Mouse (Mus musculus) liver, embryonic 16.5 days (tissue): ENCODE measurements around the gene Clcn2. TPM values are rescaled to one million over a fixed set of nuclear protein-coding genes. Genes with fewer than 3 reads are reported as not detected.

Source experiments
- ATAC-seq: fragments of 200-750 bp; cut with Nextera tagmentation; 2 replicates; pipeline ENCODE4 v1.8.0; 2017; ENCODE audit warnings: low read depth, mild to moderate bottlenecking, moderate number of reproducible peaks, moderate library complexity
- H3K27ac ChIP-seq: fragments of 300-500 bp; sonication (generic); 2 replicates; pipeline ENCODE4 v1.5.1; 2014; ENCODE audit warnings: mild to moderate bottlenecking, low read length
- H3K27me3 ChIP-seq: fragments of 300-500 bp; sonication (generic); 2 replicates; pipeline ENCODE4 v1.6.1; 2014; ENCODE audit warnings: low read depth, low read length, mixed read lengths; ENCODE audit not compliant: control insufficient read depth, insufficient read depth
- H3K36me3 ChIP-seq: fragments of 300-500 bp; sonication (generic); 2 replicates; pipeline ENCODE4 v1.6.1; 2014; ENCODE audit warnings: mild to moderate bottlenecking; ENCODE audit not compliant: control insufficient read depth, insufficient read depth
- H3K4me1 ChIP-seq: fragments of 300-500 bp; sonication (generic); 2 replicates; pipeline ENCODE4 v1.6.1; 2014; ENCODE audit warnings: low read depth, low read length, mixed read lengths; ENCODE audit not compliant: control insufficient read depth
- H3K4me2 ChIP-seq: fragments of 300-500 bp; sonication (generic); 2 replicates; pipeline ENCODE4 v1.6.1; 2014; ENCODE audit warnings: low read depth, low read length, mixed read lengths
- H3K4me3 ChIP-seq: fragments of 300-500 bp; sonication (generic); 2 replicates; pipeline ENCODE4 v1.5.1; 2014; ENCODE audit warnings: low read depth, mild to moderate bottlenecking, low read length
- H3K9ac ChIP-seq: fragments of 300-500 bp; sonication (generic); 2 replicates; pipeline ENCODE4 v1.6.1; 2014; ENCODE audit warnings: low read depth, low read length
- H3K9me3 ChIP-seq: fragments of 300-500 bp; sonication (generic); replicated peaks from 2 replicates; pipeline ENCODE4 v1.6.1; 2016; ENCODE audit warnings: low read length; ENCODE audit not compliant: control insufficient read depth
- WGBS: fragments of 180-500 bp; shearing (Covaris S2); extraction: QIAGEN DNeasy Blood & Tissue Kit; methylation state at CpG from one replicate; pipeline ENCODE4 v1.1.7; 2014; ENCODE audit not compliant: insufficient replicate concordance; 5-methylcytosine and 5-hydroxymethylcytosine counted together
- polyA plus RNA-seq: library from polyadenylated mRNA; unstranded; fragments of >200 nt; fragmentation: Nextera tagmentation; extraction: Ambion mirVana; gene quantifications from 2 replicates; pipeline ENCODE4 v1.2.1, GENCODE M21; 2015

Gene Clcn2
- polyA plus RNA-seq, 1 experiment from 2014 or later, result 11.5 TPM

DNA sequence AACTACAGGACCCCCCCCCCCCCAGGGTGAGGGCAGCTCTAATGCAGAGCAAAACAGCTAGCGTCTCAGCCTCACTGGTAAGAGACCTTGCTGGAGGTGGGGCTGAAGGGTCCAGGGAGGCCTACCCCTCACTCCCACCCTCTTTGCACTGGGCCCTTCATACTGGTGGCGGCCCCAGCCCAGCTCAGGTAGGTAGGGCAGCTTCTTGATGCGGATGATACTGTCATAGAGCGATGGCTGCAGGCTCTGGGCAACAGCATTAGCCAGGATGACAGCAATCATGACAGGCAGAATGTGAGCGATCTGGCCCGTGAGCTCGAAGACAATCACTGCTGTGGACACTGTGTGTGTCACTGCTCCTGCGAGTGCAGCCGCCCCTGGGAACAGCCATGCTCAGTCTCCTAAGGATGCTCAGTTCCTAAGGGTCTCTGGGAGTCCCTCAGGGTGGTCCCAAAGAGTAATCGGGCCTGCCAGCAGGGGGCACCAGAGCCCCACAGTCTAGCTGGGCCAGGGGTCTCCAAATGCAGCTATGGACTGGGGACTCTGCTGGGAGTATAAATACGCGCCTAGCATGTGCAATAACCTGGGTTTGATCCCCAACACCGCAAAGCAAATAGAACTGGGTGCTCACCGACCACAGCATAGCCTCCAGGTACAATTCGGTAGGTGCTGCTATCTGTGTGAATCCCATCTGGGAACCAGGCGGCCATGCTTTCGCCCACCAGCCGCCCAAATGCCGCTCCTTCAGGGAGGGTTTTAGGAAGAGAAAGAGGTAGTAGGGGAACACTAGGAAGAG, 8.4 kb downstream of the Clcn2 start:
- Histone ChIP-seq H3K4me2 (no peak overlapping the region), H3K4me1 (peaks cover 67% of the 10 kb centered on the region), H3K9me3 (no peaks in the 10 kb centered on the region), H3K27me3 (no peaks in the 10 kb centered on the region), H3K4me3 (no peak overlapping the region), H3K36me3 (peaks cover 17% of the 10 kb centered on the region), H3K27ac (no peak overlapping the region), H3K9ac (no peak overlapping the region)
- WGBS, result 76% methylated on average over 19 of the region's 19 CpGs
- no peak for ATAC-seq

GRCm38 (mm10) chr16:20708220-20708938, 9.2 kb downstream of the Clcn2 start:
- Histone ChIP-seq H3K4me1 (peaks cover 66% of the 10 kb centered on the region), H3K27me3 (no peaks in the 10 kb centered on the region)
- no peak for ATAC-seq

DNA sequence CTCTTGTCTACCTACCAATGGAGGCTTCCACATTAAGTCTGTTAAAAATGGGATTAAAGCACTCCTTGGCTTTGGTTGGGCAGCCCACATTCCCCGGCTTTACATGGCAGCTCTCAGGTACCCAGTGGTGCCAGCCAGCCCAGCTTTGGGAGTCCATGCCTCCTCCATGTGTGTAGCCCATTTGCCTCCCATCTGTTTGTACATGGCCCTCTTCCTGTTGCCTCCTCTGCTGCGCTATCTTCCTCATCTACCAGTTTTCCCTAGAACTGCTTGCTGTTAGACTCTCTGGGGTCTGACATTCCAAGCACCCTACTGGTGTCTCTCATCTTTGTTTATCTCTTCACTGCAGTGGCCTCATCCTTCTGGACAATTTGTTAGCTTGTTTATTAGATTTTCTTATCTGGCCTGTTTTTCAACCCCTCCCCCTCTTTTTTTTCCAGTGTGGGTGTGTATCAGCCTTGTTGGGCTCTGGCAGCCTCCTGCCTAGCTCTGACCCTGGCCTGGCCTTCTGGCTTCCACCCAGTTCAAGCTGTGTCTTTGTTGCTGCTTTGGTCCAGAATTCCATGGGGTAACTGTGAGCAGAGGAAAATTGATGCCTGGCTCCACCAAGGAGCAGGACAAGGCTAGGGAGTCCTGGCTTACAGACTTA, 11.0 kb downstream of the Clcn2 start:
- Histone ChIP-seq H3K27ac (peak overlapping the region; percentile 91), H3K36me3 (peaks cover 9% of the 10 kb centered on the region), H3K4me3 (no peak overlapping the region), H3K4me1 (peaks cover 67% of the 10 kb centered on the region), H3K9ac (peak overlapping the region; percentile 19; the same call in 1 of the 2 replicates), H3K4me2 (no peak overlapping the region; the same call in 1 of the 2 replicates), H3K27me3 (no peaks in the 10 kb centered on the region), H3K9me3 (no peaks in the 10 kb centered on the region)
- 74% methylated on average over 2 of the region's 2 CpGs for WGBS
- ATAC-seq, result peak; percentile 15

More at GRCm38 (mm10) chr16:20708220-20708938, 9.2 kb downstream of the Clcn2 start:
- Histone ChIP-seq H3K9ac (no peak overlapping the region), H3K27ac (no peak overlapping the region), H3K4me3 (no peak overlapping the region), H3K4me2 (no peak overlapping the region), H3K9me3 (no peaks in the 10 kb centered on the region), H3K36me3 (peaks cover 17% of the 10 kb centered on the region)
- WGBS, result 91% methylated on average over 21 of the region's 21 CpGs

GRCm38 (mm10) chr16:20705786-20706185, 11.8 kb downstream of the Clcn2 start:
- Histone ChIP-seq H3K27ac (peak overlapping the region; percentile 91), H3K27me3 (no peaks in the 10 kb centered on the region), H3K4me1 (peaks cover 64% of the 10 kb centered on the region), H3K9ac (no peak overlapping the region), H3K36me3 (peaks cover 5% of the 10 kb centered on the region), H3K4me3 (no peak overlapping the region), H3K4me2 (no peak overlapping the region), H3K9me3 (no peaks in the 10 kb centered on the region)
- ATAC-seq, result no peak
- 49% methylated on average over 3 of the region's 3 CpGs for WGBS

DNA sequence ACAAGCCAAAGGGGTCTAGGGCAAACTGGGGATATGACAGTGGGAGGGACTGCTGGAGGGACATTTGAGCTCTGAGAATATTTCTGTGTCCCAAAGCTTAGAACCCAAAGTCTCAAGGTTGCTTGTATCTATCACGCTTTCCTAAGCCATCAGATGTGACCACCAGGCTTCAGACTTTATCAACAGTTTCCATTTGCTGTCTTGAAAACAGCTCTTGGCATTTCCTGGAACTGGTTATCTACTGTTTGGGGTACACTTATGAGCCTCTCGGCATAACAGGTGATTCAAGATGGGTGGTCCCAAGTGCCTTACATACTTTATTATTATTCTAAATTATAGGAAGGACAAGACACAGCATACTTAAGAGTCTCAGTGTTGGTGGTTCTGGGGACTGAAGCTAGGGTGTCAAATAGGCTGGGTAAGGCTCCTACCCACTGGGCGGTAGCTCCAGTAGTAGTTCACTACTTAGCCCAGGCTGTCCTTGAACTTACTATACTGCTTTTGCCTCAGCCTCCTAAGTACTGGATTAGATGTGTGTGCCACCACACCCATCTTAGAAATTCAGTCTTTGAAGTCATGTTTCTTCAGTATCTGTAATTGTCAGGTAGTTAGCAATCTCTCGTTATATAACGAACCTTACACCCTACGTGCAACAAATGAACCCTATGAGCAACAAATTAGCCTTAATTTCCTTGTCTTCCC, 13.7 kb downstream of the Clcn2 start:
- ATAC-seq, result peak; percentile 77
- no peaks in the 10 kb centered on the region for H3K9me3 ChIP-seq
- H3K4me1 ChIP-seq, result peaks cover 64% of the 10 kb centered on the region
- WGBS, result 37% methylated on average over 6 of the region's 6 CpGs
- peak overlapping the region; percentile 91 for H3K27ac ChIP-seq
- peak overlapping the region; percentile 40 for H3K9ac ChIP-seq
- no peaks in the 10 kb centered on the region for H3K27me3 ChIP-seq
- peak overlapping the region; percentile 28 for H3K4me2 ChIP-seq
- no peak overlapping the region for H3K4me3 ChIP-seq
- peaks cover 3% of the 10 kb centered on the region; the same call in 1 of the 2 replicates for H3K36me3 ChIP-seq

- Histone ChIP-seq H3K4me1 (peaks cover 64% of the 10 kb centered on the region), H3K4me2 (peak overlapping the region; percentile 28), H3K27me3 (no peaks in the 10 kb centered on the region; the same call in 1 of the 2 replicates), H3K27ac (peak overlapping the region; percentile 91), H3K9ac (peak overlapping the region; percentile 17), H3K9me3 (no peaks in the 10 kb centered on the region), H3K4me3 (peak overlapping the region; percentile 4; the same call in 1 of the 2 replicates), H3K36me3 (peaks cover 2% of the 10 kb centered on the region; the same call in 1 of the 2 replicates)
- ATAC-seq, result no peak
- WGBS, result 77% methylated on average over 10 of the region's 10 CpGs
These were observed 14.5 kb downstream of the Clcn2 start for GRCm38 (mm10) chr16:20703071-20703470.

DNA sequence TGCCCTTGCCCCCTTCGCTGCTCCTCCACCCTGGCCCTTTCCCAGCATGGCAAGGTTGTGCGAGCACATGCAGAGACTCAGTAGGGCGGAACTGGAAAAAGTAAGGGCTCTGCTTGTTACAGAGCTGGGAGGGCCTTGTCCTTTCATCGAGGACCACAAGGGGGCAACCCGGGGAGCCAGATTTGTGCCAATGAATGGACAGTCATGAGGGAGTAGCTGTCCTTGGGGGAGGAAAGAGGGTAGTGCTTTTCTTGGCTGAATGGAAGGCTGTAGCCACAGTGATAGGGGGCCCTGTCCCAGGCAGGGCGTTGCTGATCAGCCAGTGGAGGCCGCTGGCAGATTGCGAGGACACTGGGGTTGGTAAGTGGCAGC, 15.0 kb downstream of the Clcn2 start:
- Histone ChIP-seq H3K4me2 (peak overlapping the region; percentile 28), H3K9ac (peak overlapping the region; percentile 41; the same call in 1 of the 2 replicates), H3K4me1 (peaks cover 60% of the 10 kb centered on the region), H3K27ac (peak overlapping the region; percentile 91), H3K27me3 (peaks cover under 1% of the 10 kb centered on the region; the same call in 1 of the 2 replicates), H3K36me3 (no peaks in the 10 kb centered on the region; the same call in 1 of the 2 replicates), H3K4me3 (no peak overlapping the region), H3K9me3 (no peaks in the 10 kb centered on the region)
- peak; percentile 77 for ATAC-seq
- WGBS, result 7% methylated on average over 8 of the region's 8 CpGs

DNA sequence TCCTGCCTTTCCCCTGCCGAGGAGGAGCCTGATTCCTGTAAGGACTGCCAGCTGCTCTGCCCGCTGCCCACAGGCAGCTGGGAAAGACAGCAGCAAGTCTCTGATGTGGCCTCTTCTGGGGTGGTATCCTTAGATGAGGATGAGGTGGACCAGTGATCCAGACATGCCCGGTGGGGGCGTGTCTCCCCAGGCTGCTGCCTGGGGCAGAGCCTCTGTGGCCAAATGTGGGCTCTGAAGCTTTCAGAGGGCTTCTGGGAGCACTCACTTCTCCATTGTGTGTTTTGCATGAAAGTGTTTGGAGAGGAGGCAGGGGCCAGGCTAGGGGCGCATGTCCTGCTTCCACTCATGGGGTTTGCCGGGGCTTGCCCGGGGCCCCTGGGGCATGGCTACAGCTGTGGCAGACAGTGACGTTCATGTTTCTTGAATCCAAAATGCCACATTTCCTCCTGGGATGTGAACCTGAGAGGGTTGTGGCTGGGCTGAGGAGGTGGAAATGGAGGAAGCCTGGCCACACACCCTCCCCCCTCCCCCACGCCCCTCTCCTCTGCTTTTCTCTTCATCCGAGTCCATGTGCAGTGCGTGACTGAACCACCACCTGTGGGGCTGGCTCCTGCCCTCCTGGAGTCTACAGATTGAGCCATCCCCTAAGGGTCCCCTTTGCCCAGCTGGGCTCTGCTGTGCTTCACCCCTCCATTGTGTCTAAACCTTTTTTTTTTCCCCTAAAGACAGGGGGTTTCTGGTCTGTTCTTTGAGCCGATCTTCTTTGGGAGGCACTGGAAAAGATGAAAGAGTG, 15.6 kb downstream of the Clcn2 start:
- H3K4me3 ChIP-seq, result no peak overlapping the region
- H3K27ac ChIP-seq, result peak overlapping the region; percentile 91
- H3K4me1 ChIP-seq, result peaks cover 54% of the 10 kb centered on the region
- peak overlapping the region; percentile 41; the same call in 1 of the 2 replicates for H3K9ac ChIP-seq
- peak overlapping the region; percentile 28 for H3K4me2 ChIP-seq
- H3K27me3 ChIP-seq, result peaks cover 5% of the 10 kb centered on the region; the same call in 1 of the 2 replicates
- H3K36me3 ChIP-seq, result no peaks in the 10 kb centered on the region
- H3K9me3 ChIP-seq, result no peaks in the 10 kb centered on the region
- no peak for ATAC-seq
- 39% methylated on average over 11 of the region's 12 CpGs for WGBS
